8 mouse cellular contexts compared by ENCODE assay signal in the genomic region with DNA sequence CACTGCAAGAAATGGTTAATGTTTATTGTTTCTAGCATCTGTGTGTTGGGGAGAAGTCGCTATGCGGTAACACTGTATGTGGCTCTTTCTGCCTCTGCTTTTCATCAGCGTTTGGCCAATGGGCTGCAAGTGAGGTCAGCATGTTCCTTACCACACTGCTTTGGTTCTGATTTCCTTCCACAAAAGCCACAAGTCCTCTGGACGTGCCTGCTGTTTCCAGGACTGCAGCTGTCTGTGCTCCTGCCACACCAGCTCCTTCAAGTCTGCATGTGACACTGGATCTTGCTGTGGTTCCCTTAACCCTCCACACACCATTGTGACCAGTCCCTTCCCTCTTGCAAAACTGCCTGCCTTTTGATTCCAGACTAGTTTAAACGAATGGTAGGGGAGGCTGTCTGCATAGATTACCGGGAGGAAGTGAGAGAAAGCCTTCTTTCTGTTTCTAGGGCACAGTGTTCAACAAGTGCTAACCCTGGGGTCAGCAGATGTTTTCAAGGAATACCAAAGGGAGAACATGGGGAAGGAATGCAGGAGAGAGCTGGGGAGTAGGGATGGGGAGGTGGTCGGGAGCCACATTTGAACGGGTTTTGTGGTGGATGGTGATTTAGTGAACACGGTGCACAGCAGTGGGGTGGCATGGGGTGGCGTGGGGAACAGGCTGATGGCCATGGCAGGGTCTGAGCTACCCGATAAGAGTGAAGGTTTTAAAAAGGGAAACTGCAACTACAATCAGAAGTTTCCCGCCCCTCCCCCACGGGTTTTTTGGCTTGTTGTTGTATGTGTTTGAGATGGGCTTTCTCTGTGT. TPM values are rescaled to one million over a fixed set of nuclear protein-coding genes. Genes with fewer than 3 reads are reported as not detected.
DNase-seq lines count a peak whose midpoint lies in the region; ATAC-seq and TF ChIP-seq lines count a peak whose summit lies in the region.

No protein-coding gene starts in this region.

- no peak overlapping the region for H3K4me2 ChIP-seq in intestine, embryonic 16.5 days (ENCODE audit: low read depth, low read length)
- H3K4me2 ChIP-seq in neural tube, embryonic 11.5 days (ENCODE audit: low read depth) = peak overlapping the region; percentile 42; the same call in 1 of the 2 replicates

- WGBS in intestine, embryonic 16.5 days = 24% methylated on average over 13 of the region's 13 CpGs
- 4% methylated on average over 13 of the region's 13 CpGs for whole genome bisulfite sequencing in neural tube, embryonic 11.5 days

- H3K27me3 ChIP-seq in intestine, embryonic 16.5 days (replicated peaks; ENCODE audit: control insufficient read depth, insufficient read depth, low read length) = no peaks in the 10 kb centered on the region
- H3K27me3 ChIP-seq in neural tube, embryonic 11.5 days (ENCODE audit: control insufficient read depth, insufficient read depth, low read length) = no peaks in the 10 kb centered on the region

- H3K4me3 ChIP-seq in bone marrow macrophage, adult 2 months (ENCODE audit: insufficient read depth, low read length) = peak overlapping the region; percentile 50
- no peak overlapping the region for H3K4me3 ChIP-seq in intestine, embryonic 16.5 days (ENCODE audit: low read length)
- H3K4me3 ChIP-seq in neural tube, embryonic 11.5 days (ENCODE audit: low read depth, low read length) = no peak overlapping the region

- peak overlapping the region; percentile 98 for H3K27ac ChIP-seq in bone marrow macrophage, adult 2 months (ENCODE audit: insufficient read depth, low read depth, low read length)
- H3K27ac ChIP-seq in intestine, embryonic 16.5 days (ENCODE audit: low read length) = peak overlapping the region; percentile 81
- peak overlapping the region; percentile 98 for H3K27ac ChIP-seq in neural tube, embryonic 11.5 days (ENCODE audit: low read depth, low read length)

- no peak overlapping the region for H3K9ac ChIP-seq in intestine, embryonic 16.5 days (ENCODE audit: low read depth, low read length)
- peak overlapping the region; percentile 29 for H3K9ac ChIP-seq in neural tube, embryonic 11.5 days (ENCODE audit: low read length)

- TF ChIP-seq POLR2A in bone marrow macrophage, adult 2 months (IDR thresholded peaks at IDR 0.05; ENCODE audit: borderline replicate concordance, low read depth, low read length) = no peak

- ATAC-seq in intestine, embryonic 16.5 days = peak; percentile 29; the same call in 1 of the 2 replicates
- peak; percentile 10; the same call in 1 of the 2 replicates for ATAC-seq in neural tube, embryonic 11.5 days (ENCODE audit: insufficient read depth, low FRiP score, low TSS enrichment)

- TF ChIP-seq CTCF in bone marrow macrophage, adult 2 months (IDR thresholded peaks at IDR 0.05; ENCODE audit: low read depth, low read length) = no peak

- H3K9me3 ChIP-seq in intestine, embryonic 16.5 days (ENCODE audit: control insufficient read depth, low read length) = no peaks in the 10 kb centered on the region
- no peaks in the 10 kb centered on the region for H3K9me3 ChIP-seq in neural tube, embryonic 11.5 days (ENCODE audit: control insufficient read depth, low read length)

- H3K4me1 ChIP-seq in bone marrow macrophage, adult 2 months (ENCODE audit: control insufficient read depth, insufficient read depth, low read length) = peaks cover 28% of the 10 kb centered on the region
- peaks cover 28% of the 10 kb centered on the region for H3K4me1 ChIP-seq in intestine, embryonic 16.5 days (ENCODE audit: control insufficient read depth, insufficient read depth, low read length)
- H3K4me1 ChIP-seq in neural tube, embryonic 11.5 days (ENCODE audit: control insufficient read depth, insufficient read depth, low read length) = peaks cover 20% of the 10 kb centered on the region

- DNase-seq in layer of hippocampus, postnatal 10 days (ENCODE audit: low spot score in 2 of 2) = peak; percentile 46 to 54
- DNase-seq in layer of hippocampus, adult 8-10 months (ENCODE audit: low spot score in 2 of 2) = no peak
- peak; percentile 99 for DNase-seq in heart, adult 11 months
- peak; percentile 67 to 70 for DNase-seq in lung, adult 18-20 months
- DNase-seq in neural tube, embryonic 11.5 days (ENCODE audit: low spot score) = peak; percentile 40
- no peak for DNase-seq in cerebellum, postnatal 25 days

- H3K36me3 ChIP-seq in intestine, embryonic 16.5 days (ENCODE audit: control insufficient read depth, insufficient read depth, low read length) = no peaks in the 10 kb centered on the region
- no peaks in the 10 kb centered on the region for H3K36me3 ChIP-seq in neural tube, embryonic 11.5 days (ENCODE audit: control insufficient read depth, insufficient read depth, low read length)

RNA-seq across cellular contexts. Expression of gene Gng2, which starts 7.9 kb away (rescaled TPM):
- total RNA-seq in layer of hippocampus, postnatal 10 days (2021) = 100 to 1,000 TPM; 491 to 562 TPM
- total RNA-seq in layer of hippocampus, adult 8-10 months (2022) = 100 to 1,000 TPM; 262 to 293 (median 273) TPM
- 210 and 216 TPM in 2 replicates for polyA plus RNA-seq in bone marrow macrophage, adult 2 months (2012; ENCODE audit: insufficient read depth, insufficient read length, missing spikeins)
- polyA plus RNA-seq in intestine, embryonic 16.5 days (2015; fragmentation: Nextera tagmentation; extraction: Ambion mirVana) = 40.5 and 49.1 TPM in 2 replicates
- 161 and 175 TPM in 2 replicates for polyA plus RNA-seq in neural tube, embryonic 11.5 days (2014; fragmentation: Nextera tagmentation; extraction: Ambion mirVana)

Comparison
In these comparisons a context has a peak if more than half of its experiments do, and no peak if none do; other contexts are left out.
1. DNase-seq: peak in layer of hippocampus, postnatal 10 days (2 of 2), heart, adult 11 months (single experiment), lung, adult 18-20 months (2 of 2) and neural tube, embryonic 11.5 days (single experiment); none in layer of hippocampus, adult 8-10 months (0 of 2) and cerebellum, postnatal 25 days (0 of 2).
2. Peak in every context shown above with its lines, with median percentiles within 50 percentile points of each other: H3K27ac ChIP-seq.